Mouse (Mus musculus) G1E (cell line): ENCODE measurements at regions not wholly inside any gene's neighbourhood (a gene's known extent, or its start where the extent isn't known, plus 50 kb on each side); places are given as distances from the start of the nearest gene placed in this dataset.
"Not testable (repeated sequence)": the region's sequence is repeated elsewhere in the genome, so short reads cannot be mapped to it uniquely, and the experiment has no call there.

Experiments used
- ATAC-seq: 2 replicates; pipeline ENCODE4 v1.8.0; 2016; ENCODE audit warnings: mild to moderate bottlenecking; ENCODE audit not compliant: insufficient number of reproducible peaks, poor library complexity, low FRiP score, severe bottlenecking; ENCODE audit errors: extremely low read depth
- DNase-seq: peaks from one replicate; pipeline ENCODE4 v3.0.0; 2012; ENCODE audit warnings: low spot score
- H3K27me3 ChIP-seq: 2 replicates; pipeline ENCODE4 v1.6.1; 2012; ENCODE audit warnings: mild to moderate bottlenecking, low read length, inconsistent platforms; ENCODE audit not compliant: insufficient read depth
- H3K36me3 ChIP-seq: replicated peaks from 2 replicates; pipeline ENCODE3; 2012; ENCODE audit warnings: mild to moderate bottlenecking, inconsistent platforms
- H3K4me1 ChIP-seq: 2 replicates; pipeline ENCODE4 v1.6.1; 2012; ENCODE audit warnings: low read depth, low read length, inconsistent platforms, mixed read lengths; ENCODE audit not compliant: insufficient read depth
- H3K4me3 ChIP-seq: 2 replicates; pipeline ENCODE4 v1.5.1; 2012; ENCODE audit warnings: low read depth, mild to moderate bottlenecking, inconsistent platforms, low read length, moderate library complexity, mixed read lengths
- H3K9me3 ChIP-seq: replicated peaks from 2 replicates; pipeline ENCODE4 v1.6.1; 2012; ENCODE audit warnings: inconsistent platforms
- CTCF ChIP-seq: IDR thresholded peaks from 2 replicates; pipeline ENCODE4 v1.5.1; 2012; ENCODE audit warnings: low read depth, low read length, inconsistent platforms, mixed read lengths
- GATA1 ChIP-seq: IDR thresholded peaks from 2 replicates; pipeline ENCODE4 v1.6.1; 2012; ENCODE audit warnings: borderline replicate concordance, low read length, inconsistent platforms, mixed read lengths
- GATA2 ChIP-seq: IDR thresholded peaks from 2 replicates; pipeline ENCODE4 v1.6.1; 2012; ENCODE audit warnings: low read depth, low read length, inconsistent platforms, borderline replicate concordance
- POLR2AphosphoS5 ChIP-seq: IDR thresholded peaks from 2 replicates; pipeline ENCODE4 v1.6.1; 2012; ENCODE audit warnings: low read depth, low read length, inconsistent platforms; ENCODE audit not compliant: insufficient replicate concordance
- TAL1 ChIP-seq: conservative IDR thresholded peaks from 2 replicates; pipeline ENCODE4 v1.6.1; 2012; ENCODE audit warnings: low read depth, low read length, inconsistent platforms, mixed read lengths

- no peak for DNase-seq
- no peak for ATAC-seq
- Histone ChIP-seq H3K9me3 (no peaks in the 10 kb centered on the region), H3K27me3 (no peaks in the 10 kb centered on the region), H3K4me3 (no peak overlapping the region), H3K36me3 (no peaks in the 10 kb centered on the region), H3K4me1 (no peaks in the 10 kb centered on the region)
- TF ChIP-seq CTCF (no peak), GATA1 (no peak), GATA2 (no peak), TAL1 (no peak)
These were observed 136.1 kb upstream of the Thrb start for GRCm38 (mm10) chr14:17523916-17524315.

GRCm38 (mm10) chr14:17539322-17539721, 120.7 kb upstream of the Thrb start:
- DNase-seq (no peak), ATAC-seq (no peak)
- Histone ChIP-seq H3K9me3 (no peaks in the 10 kb centered on the region), H3K27me3 (peaks cover 3% of the 10 kb centered on the region; the same call in 1 of the 2 replicates), H3K4me1 (no peaks in the 10 kb centered on the region), H3K36me3 (no peaks in the 10 kb centered on the region), H3K4me3 (no peak overlapping the region)
- no peak for TF ChIP-seq TAL1
- TF ChIP-seq POLR2AphosphoS5 = no peak
- TF ChIP-seq CTCF = no peak
- no peak for TF ChIP-seq GATA1
- TF ChIP-seq GATA2 = no peak

GRCm38 (mm10) chr14:17556458-17556857, 103.6 kb upstream of the Thrb start:
- Histone ChIP-seq H3K27me3 (no peaks in the 10 kb centered on the region), H3K4me3 (no peak overlapping the region), H3K4me1 (no peaks in the 10 kb centered on the region), H3K9me3 (no peaks in the 10 kb centered on the region), H3K36me3 (no peaks in the 10 kb centered on the region)
- TF ChIP-seq GATA1 = no peak
- no peak for TF ChIP-seq TAL1
- TF ChIP-seq POLR2AphosphoS5 = no peak
- no peak for TF ChIP-seq GATA2
- no peak for TF ChIP-seq CTCF
- DNase-seq (no peak), ATAC-seq (no peak)

GRCm38 (mm10) chr14:17560001-17560400, 100.1 kb upstream of the Thrb start:
- not testable (repeated sequence) for H3K9me3 ChIP-seq, H3K4me3 ChIP-seq, H3K4me1 ChIP-seq, ATAC-seq, H3K36me3 ChIP-seq, DNase-seq, H3K27me3 ChIP-seq

- TF ChIP-seq CTCF (no peak), GATA2 (no peak), TAL1 (no peak), POLR2AphosphoS5 (no peak), GATA1 (no peak)
These were observed 92.1 kb upstream of the Thrb start for GRCm38 (mm10) chr14:17567927-17568326.

GRCm38 (mm10) chr14:17569087-17569636, 90.9 kb upstream of the Thrb start:
- DNase-seq (no peak), ATAC-seq (no peak)
- H3K36me3 ChIP-seq = no peaks in the 10 kb centered on the region
- TF ChIP-seq TAL1 (no peak), GATA1 (no peak), CTCF (no peak), POLR2AphosphoS5 (no peak), GATA2 (no peak)
- no peaks in the 10 kb centered on the region for H3K4me1 ChIP-seq
- H3K27me3 ChIP-seq = no peaks in the 10 kb centered on the region
- H3K4me3 ChIP-seq = no peak overlapping the region
- no peaks in the 10 kb centered on the region for H3K9me3 ChIP-seq

More at GRCm38 (mm10) chr14:17567927-17568326, 92.1 kb upstream of the Thrb start:
- Histone ChIP-seq H3K4me1 (no peaks in the 10 kb centered on the region), H3K9me3 (no peaks in the 10 kb centered on the region), H3K36me3 (no peaks in the 10 kb centered on the region), H3K27me3 (no peaks in the 10 kb centered on the region), H3K4me3 (no peak overlapping the region)
- DNase-seq = no peak
- ATAC-seq = no peak

- no peak for ATAC-seq
- H3K9me3 ChIP-seq = no peaks in the 10 kb centered on the region
- no peaks in the 10 kb centered on the region for H3K36me3 ChIP-seq
- no peak overlapping the region for H3K4me3 ChIP-seq
- no peaks in the 10 kb centered on the region for H3K27me3 ChIP-seq
- H3K4me1 ChIP-seq = no peaks in the 10 kb centered on the region
- TF ChIP-seq TAL1 = no peak
- no peak for TF ChIP-seq GATA1
- no peak for TF ChIP-seq POLR2AphosphoS5
- no peak for TF ChIP-seq GATA2
- TF ChIP-seq CTCF = no peak
- no peak for DNase-seq
These were observed 81.3 kb upstream of the Thrb start for GRCm38 (mm10) chr14:17578776-17579175.
